Mouse (Mus musculus) CD4-positive, CD25-positive, alpha-beta regulatory T cell (primary cell): ENCODE results near the gene Dnaaf2. TPM values are rescaled to one million over a fixed set of nuclear protein-coding genes. Genes with fewer than 3 reads are reported as not detected.

Experiments
- polyA plus RNA-seq: library from polyadenylated mRNA; unstranded; fragments of 100-300 nt; shearing (Covaris generic); gene quantifications from one replicate; pipeline ENCODE4 v1.2.1, GENCODE M21; 2017

Dnaaf2 gene
- 8.3 TPM for polyA plus RNA-seq

DNA sequence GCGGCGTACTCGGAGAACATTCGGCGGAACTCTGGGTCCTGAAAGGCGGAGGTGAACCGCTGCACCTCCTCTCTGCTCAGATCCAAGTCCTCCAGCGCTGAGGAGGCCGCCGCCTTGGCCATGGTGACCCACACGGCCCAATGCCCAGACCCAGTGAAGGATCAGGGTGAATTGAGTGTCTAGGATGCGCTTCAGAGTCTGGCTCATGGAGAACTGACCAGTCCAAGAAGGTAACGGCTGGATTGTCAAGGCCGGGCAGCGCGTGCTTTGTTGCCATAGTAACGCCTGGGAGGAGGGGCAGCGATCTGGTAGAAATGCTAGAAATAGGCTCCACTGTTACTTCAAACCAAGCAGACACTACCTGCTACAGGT is at the start of gene Dnaaf2:
Dnaaf2 (minus strand) TSS at position 266 of the 372 bp plus-strand sequence.

DNA sequence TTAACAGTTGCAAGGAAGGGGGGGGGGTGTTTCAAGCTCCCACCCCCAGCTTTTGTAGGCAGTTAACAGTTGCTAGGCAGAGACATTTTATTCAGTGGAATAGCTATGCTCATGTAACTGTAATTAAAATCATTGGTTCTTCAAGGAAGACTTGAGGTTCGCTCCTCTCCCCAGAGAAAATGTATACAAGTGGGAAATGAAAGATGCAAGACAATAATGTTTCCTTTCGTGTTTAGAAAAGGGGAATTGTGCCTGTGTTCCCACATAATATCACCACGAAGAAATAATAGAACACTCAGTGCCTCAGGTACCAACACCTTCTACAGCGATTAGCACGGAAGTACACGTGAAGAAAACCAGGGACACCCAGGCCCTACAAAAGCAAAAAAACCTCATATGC is 42.6 kb upstream of the Dnaaf2 start, which contains the start of gene Klhdc1:
Klhdc1 (plus strand) TSS at position 301 of the 400 bp plus-strand sequence.

DNA sequence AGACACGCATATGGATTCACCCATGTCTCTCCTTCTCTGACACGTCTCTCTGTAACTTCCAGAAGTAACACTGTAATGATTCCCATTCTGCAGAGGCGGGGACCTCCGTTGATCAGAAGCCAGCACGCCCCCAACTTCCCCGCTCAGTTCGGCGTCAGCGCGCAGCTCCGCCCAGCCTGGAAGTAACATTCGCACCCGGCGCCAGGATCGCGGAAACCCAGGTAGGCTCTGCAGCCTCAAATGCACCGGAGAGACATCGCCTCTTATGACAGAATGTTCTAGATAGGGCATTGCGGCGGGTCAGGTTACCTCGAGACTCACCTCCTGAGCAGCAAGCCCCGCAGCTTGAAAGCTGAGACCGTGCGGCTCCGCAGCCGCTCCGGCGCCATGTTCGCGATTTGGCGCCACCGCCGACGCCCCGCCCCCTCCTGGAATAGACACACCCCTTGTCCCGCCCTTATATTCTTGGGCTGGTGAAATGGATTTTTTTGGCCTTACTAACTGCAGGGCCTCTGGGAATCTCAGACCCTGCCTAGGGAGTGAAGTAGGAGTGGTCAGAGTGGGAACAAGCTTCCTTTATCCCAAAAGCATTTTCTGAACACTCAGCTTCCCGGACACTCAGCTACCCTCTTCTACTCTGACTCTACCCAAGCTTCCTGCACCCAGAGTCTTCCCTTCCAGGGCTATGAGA is 29.7 kb upstream of the Dnaaf2 start, which contains the start of gene Pole2:
Pole2 (minus strand) TSS at position 420 of the 691 bp plus-strand sequence.

DNA sequence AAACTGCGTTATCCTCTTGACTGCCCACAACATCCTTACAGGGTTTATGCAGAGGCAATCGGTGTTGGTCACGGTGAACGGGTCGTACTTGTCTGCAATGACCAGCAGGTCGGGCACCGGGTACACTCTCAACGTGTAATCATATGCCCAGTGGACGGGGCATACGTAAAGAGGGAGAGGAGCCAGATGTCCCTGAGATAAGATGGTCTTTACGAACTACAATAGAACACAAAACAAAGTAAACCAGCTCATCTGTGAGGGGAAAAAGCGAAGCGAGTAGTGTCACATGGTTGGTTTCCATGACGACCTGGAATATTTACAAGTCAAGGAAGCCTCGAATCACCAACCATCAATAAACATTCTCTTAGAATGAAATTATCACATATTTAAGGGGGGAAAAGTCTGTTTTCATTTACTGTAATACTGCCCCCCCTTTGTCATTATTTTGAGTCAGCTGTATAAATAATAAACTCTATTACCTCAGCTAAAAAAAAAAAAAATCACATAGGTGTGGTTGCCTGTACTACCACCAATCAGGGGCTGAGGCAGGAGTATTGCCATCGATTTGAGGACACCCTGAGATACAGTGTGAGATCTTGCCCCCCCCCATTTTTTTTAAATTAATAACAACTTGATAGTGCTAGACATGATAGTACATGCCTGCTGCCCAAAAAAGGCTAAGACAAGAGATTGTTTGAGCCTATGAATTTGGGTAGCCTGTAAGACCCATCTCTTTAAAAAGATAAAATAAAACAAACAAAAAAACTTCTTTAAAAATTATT is 6.0 kb upstream of the Dnaaf2 start, which contains the start of gene Gm49384:
Gm49384 (minus strand) TSS at position 216 of the 782 bp plus-strand sequence.

DNA sequence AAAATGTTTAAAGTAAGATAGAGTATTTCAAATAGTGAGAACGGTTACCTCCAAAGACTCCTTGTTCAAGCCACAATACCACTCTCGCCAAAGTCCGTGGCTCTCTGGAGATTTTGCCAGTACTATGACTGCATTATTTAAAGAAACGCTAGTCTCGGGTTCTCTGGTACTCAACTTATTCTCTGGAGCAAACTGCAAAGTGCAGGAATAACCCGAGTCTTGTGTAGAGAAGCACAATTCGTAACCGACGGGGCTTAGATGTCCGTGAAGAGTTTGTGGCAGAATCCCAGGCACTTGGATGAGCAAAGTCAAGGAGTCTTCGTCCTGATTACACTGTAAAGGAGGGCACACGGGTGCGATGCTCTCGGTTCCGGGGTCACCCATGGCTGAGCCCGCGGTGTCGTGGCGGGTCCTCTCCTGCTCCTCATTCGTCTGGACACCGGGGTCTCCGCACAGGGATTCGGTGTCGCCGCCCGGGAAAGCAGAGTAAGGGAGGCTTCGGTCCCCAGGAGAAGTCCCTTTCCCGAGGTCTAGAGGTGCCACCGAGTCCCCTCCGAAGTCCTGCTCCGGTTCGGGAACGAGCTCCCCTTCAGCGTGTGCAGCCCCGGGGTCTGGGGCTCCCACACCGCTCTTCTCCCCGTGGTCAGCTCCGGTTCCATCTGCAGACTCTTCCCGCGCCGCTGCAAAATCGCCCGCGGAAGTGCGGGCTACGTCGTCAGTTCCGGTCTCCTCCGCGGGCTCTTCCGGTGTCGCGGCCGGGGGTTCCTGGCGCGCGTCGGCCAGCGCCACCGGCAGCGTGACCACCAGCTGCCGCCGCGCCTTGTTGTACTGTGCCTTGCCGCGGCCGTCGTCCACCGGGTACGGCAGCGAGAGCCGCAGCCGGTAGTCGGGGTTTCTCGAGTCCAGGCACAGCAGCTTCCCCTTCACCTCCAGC is 1.5 kb downstream of the Dnaaf2 start, which contains the start of gene Gm49383:
Gm49383 (minus strand) TSS at position 661 of the 934 bp plus-strand sequence.

DNA sequence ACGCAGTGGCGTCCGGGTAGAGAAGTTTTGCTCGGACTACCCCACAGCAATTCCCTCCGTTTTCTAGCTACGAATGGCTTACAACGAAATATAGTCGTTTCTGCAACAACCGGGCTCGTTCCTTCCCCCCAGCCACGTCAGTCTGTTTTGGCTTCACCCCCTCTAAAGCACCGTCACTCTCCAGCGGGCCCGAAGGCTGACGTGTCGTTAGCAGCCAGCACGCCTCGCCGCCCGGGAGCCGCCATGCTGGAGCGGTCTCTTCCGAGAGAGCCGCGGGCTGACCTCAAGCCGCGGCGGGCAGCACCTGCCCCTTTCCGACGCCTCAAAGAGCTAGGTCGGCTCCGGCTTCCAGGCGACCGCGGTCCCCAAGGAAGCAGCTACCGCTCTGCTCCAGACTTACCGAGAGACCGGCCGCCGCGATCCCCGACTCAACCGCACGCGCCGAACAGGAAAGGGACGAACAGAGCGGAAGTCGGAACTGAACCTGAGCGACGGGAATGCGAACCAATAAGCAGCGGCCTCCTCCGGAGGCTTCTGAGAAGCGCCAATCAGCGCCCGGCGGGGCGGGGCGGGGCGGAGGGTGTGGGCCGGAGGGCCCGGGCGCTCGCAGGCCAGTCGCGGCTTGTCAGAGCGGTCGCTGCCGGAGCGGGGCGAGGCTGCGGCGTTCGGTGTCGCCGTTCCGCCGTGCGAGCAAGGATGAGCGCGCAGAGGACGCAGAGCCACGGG is 14.5 kb downstream of the Dnaaf2 start, which contains the start of the genes Rpl36al and Mgat2:
Rpl36al (minus strand) TSS at position 501 of the 726 bp plus-strand sequence.
Mgat2 (plus strand) TSS at position 575 of the 726 bp plus-strand sequence.

DNA sequence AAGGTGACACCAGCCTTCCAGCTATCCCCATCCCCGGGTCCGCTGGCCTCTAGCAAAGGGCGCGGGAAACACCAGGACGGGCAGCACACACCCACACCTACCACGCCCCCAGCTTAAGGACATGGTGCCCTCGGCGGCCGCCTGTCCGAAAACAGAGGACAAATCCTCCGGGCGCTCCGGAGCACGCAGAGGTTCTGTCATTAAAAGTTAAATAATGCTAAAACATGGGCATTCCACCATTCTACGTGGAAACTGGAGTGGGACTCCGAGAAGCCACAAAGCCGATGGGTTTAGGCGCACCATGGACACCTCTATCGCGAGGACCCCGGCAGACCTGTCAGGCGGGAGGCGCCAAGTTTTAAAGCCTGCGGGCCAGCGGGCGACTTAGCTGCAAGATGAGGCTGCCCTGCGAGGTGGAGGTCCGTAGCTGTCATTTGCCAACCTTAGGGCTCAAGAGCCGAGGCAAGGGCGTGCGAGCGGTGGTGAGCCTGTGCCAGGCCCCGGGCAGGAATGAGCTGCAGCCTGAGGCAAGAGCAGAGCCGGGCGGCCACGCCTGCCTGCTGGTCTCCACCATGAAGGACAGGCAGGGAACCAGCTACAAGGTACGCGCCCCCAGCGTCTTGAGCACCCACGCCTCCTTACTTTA is 29.6 kb downstream of the Dnaaf2 start, which contains the start of gene Lrr1:
Lrr1 (plus strand) TSS at position 354 of the 646 bp plus-strand sequence.

DNA sequence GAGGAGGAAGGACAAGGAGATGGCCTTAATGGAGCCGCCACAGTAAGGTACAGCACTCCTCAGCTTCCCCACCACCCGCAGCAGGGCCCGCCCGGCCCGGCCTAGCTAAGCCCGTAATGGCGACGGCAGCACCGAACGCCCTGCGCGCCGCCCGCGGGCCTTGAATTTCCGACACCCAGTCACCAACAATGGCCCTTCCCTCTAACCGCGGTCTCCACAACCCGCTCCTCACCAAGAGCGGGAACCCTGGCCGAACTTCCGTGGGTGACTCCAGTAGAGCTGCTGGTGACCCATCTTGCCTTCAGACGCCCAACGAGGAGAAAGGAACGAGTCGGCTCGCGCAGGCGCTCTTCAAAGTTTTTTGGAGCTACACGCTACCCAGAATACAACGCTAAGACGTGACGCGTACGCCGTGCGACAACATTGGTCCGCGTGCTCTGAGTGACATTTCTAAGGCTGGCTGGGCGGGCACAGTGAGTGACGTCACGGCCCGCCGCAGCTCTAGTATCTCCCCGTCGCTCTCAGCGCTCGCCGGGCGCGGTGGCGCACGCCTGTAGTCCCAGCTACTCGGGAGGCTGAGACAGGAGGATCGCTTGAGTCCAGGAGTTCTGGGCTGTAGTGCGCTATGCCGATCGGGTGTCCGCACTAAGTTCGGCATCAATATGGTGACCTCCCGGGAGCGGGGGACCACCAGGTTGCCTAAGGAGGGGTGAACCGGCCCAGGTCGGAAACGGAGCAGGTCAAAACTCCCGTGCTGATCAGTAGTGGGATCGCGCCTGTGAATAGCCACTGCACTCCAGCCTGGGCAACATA is 39.3 kb downstream of the Dnaaf2 start, which contains the start of gene Rps29:
Rps29 (minus strand) TSS at position 422 of the 813 bp plus-strand sequence.

Other genes starting within 250 kb of the Dnaaf2 start
- gene Rps29, start 39.2 kb downstream of the Dnaaf2 start, polyA plus RNA-seq = 1,962 TPM
- gene Lrr1, start 29.6 kb downstream of the Dnaaf2 start, polyA plus RNA-seq = 0.73 TPM
- 387 TPM for gene Rpl36al, start 14.3 kb downstream of the Dnaaf2 start, polyA plus RNA-seq
- gene Mgat2, start 14.3 kb downstream of the Dnaaf2 start, polyA plus RNA-seq = 79.7 TPM
- gene Gm49383, start 1.3 kb downstream of the Dnaaf2 start, polyA plus RNA-seq = 15.1 TPM
- 17.8 TPM for gene Gm49384, start 5.8 kb upstream of the Dnaaf2 start, polyA plus RNA-seq
- gene Pole2, start 29.8 kb upstream of the Dnaaf2 start, polyA plus RNA-seq = 8.8 TPM
- 40.0 TPM for gene Klhdc1, start 42.7 kb upstream of the Dnaaf2 start, polyA plus RNA-seq
- gene Klhdc2, start 98.3 kb upstream of the Dnaaf2 start, polyA plus RNA-seq = 59.0 TPM
- 123 TPM for gene Nemf, start 158.7 kb upstream of the Dnaaf2 start, polyA plus RNA-seq
- 343 TPM for gene Arf6, start 173.7 kb upstream of the Dnaaf2 start, polyA plus RNA-seq
- gene Gm9887, start 174.0 kb upstream of the Dnaaf2 start, polyA plus RNA-seq = 6.1 TPM